Mouse (Mus musculus): ENCODE results near the gene Ugt1a6a. TPM values are rescaled to one million over a fixed set of nuclear protein-coding genes. Genes with fewer than 3 reads are reported as not detected.

The Ugt1a6a gene
- polyA plus RNA-seq, 1 experiment from 2014 or later, result 1.4 TPM

DNA sequence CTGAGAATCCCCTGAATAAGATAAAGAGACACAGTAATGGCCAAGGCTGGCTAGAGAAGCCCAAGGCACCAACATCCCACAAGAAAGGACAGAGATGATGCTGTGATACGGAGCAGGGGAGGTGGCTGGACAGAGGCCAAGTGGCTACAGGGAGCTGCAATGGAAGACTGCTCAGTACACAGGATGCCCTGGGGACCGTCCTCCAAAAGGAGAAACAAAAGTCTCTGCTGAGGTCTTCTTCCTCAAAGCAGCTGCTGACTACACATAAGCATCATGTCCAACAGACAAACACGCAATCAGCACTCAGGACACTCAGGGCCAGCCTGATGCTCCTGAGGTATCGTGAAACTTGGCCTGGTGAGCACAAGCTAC is 130.2 kb downstream of the Ugt1a6a start:
- no peak for DNase-seq (ENCODE audit: low spot score)

DNA sequence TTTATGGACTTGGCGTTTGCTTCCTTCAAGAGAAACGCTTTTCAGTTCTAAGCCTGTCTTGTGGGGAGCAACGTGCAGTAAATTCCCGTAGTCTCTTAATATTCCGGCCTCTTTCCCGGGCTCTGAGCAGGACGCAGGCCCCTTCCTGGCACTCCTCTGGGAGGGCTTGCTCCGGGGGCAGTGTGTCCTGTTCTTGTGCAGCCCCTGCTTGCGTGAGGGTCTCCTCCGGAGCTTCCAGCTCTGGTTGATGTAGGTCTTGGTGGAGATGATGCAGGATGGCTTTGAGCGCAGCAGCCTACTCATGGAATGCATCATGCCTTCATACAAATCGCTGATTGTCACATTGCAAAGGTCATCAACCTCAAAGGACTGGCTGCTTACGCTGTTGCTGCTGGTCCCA is 131.5 kb downstream of the Ugt1a6a start:
- no peak for DNase-seq (ENCODE audit: low spot score)

DNA sequence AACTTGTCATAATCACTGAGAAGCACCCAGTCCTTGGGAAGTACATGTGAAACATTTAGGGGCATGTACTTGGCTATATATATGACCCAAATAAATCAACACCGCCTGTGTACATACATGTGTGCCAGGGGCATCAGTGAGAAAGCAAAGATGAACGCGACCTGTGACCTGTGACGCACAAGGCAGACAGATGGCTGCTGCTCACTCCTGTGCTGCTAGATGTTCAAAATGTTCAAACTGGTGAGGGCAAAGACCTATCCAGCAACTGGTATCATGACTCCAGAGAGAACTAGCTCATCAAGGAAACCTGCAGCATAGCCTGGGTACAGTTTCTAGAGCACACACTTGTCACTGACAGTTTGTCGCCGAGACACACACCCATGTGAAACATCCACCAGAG is 132.9 kb downstream of the Ugt1a6a start:
- no peak for DNase-seq (ENCODE audit: low spot score)

DNA sequence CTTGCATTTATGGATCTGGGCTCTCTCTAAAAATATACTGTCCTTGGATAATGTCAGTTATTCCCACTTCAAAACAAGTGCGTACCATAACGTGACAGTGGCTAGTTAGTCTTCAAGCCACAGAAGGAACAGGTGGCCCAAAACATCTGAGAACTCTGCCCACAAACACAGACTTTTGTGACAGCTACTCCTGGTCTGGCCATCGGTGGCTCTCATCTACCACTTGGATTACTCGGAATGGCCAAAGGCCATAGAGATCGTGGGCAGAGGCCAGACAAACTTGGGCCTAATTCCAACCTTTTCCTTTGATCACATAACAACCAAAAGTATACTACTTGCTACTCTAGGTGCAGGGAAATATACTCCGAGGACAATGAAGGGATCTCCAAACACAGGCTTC is 133.5 kb downstream of the Ugt1a6a start:
- DNase-seq (ENCODE audit: low spot score), result no peak

Other genes with a start within 250 kb of the Ugt1a6a start
- gene Usp40, start 126.3 kb upstream of the Ugt1a6a start, polyA plus RNA-seq (2015; fragmentation: Nextera tagmentation; extraction: Ambion mirVana), result 11.4 and 13.0 TPM in 2 replicates
- gene Ugt1a10, start 79.4 kb upstream of the Ugt1a6a start, polyA plus RNA-seq (2015; fragmentation: Nextera tagmentation; extraction: Ambion mirVana), result not detected in 2 replicates
- not detected in 2 replicates for gene Ugt1a9, start 64.0 kb upstream of the Ugt1a6a start, polyA plus RNA-seq (2015; fragmentation: Nextera tagmentation; extraction: Ambion mirVana)
- gene Ugt1a8, start 47.0 kb upstream of the Ugt1a6a start, polyA plus RNA-seq (2015; fragmentation: Nextera tagmentation; extraction: Ambion mirVana), result not detected in 2 replicates
- gene Ugt1a7c, start 39.7 kb upstream of the Ugt1a6a start, polyA plus RNA-seq (2015; fragmentation: Nextera tagmentation; extraction: Ambion mirVana), result 1.7 and 2.4 TPM in 2 replicates
- gene Ugt1a6b, start 31.6 kb upstream of the Ugt1a6a start, polyA plus RNA-seq (2015; fragmentation: Nextera tagmentation; extraction: Ambion mirVana), result 0.08 TPM in 1 of 2 replicates, not detected in the other
- gene Ugt1a5, start 31.2 kb downstream of the Ugt1a6a start, polyA plus RNA-seq (2015; fragmentation: Nextera tagmentation; extraction: Ambion mirVana), result not detected in 2 replicates
- gene Ugt1a2, start 65.8 kb downstream of the Ugt1a6a start, polyA plus RNA-seq (2015; fragmentation: Nextera tagmentation; extraction: Ambion mirVana), result 0.13 TPM in 1 of 2 replicates, not detected in the other
- 2.9 and 3.9 TPM in 2 replicates for gene Dnajb3, start 71.0 kb downstream of the Ugt1a6a start, polyA plus RNA-seq (2015; fragmentation: Nextera tagmentation; extraction: Ambion mirVana)
- gene Ugt1a1, start 77.2 kb downstream of the Ugt1a6a start, polyA plus RNA-seq (2015; fragmentation: Nextera tagmentation; extraction: Ambion mirVana), result 0.36 and 0.54 TPM in 2 replicates
- gene Mroh2a, start 92.2 kb downstream of the Ugt1a6a start, polyA plus RNA-seq (2015; fragmentation: Nextera tagmentation; extraction: Ambion mirVana), result 0.64 and 1.4 TPM in 2 replicates
- gene Hjurp, start 142.8 kb downstream of the Ugt1a6a start, polyA plus RNA-seq (2015; fragmentation: Nextera tagmentation; extraction: Ambion mirVana), result 82.7 and 102 TPM in 2 replicates
- not detected in 2 replicates for gene Trpm8, start 142.9 kb downstream of the Ugt1a6a start, polyA plus RNA-seq (2015; fragmentation: Nextera tagmentation; extraction: Ambion mirVana)